Mouse (Mus musculus): ENCODE measurements at regions not wholly inside any gene's neighbourhood (a gene's known extent, or its start where the extent isn't known, plus 50 kb on each side); places are given as distances from the start of the nearest gene placed in this dataset.

DNA sequence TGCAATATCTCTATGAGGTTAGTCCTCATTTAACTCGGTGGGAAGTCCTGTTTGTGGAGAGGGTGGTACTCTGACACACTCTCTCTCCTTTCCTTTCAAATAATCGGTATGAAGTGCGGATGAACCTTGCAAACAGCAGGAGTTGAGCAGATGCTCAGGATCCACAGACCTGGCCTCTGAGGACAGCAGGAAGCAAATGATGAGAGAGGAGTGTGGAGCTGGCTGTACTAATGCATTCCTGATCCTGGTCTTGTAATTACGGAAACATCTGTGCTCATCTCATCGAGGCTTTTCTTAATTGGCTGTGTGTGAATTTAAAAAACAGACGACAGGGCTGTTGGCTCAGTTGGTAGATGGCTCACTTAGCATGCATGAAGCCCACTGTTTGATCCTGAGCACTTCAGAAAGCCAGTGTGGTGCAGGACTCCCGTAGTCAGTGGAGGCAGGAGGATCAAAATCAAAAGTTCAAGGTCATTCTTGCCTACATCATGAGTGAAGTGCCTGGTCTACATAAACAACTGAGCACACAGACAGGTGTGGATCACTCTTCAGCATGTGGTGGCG lies 300.2 kb downstream of the Rsl24d1 start:
- no peak for TF ChIP-seq CTCF (IDR thresholded peaks at IDR 0.05; ENCODE audit: extremely low read depth, insufficient read depth, low read length)
- no peak for TF ChIP-seq POLR2A (IDR thresholded peaks at IDR 0.05; ENCODE audit: extremely low read depth, insufficient read depth, low read length)

Measured in cortical plate, adult 2 months (tissue).